Mouse (Mus musculus) thymus, postnatal 10 days (tissue): Measurements from ENCODE around the gene C2cd4a.

ENCODE experiments used
- DNase-seq, 2 experiments: peaks; one replicate each; pipeline ENCODE4 v3.0.0; 2021; ENCODE audit warnings: low spot score in 2 of 2

C2cd4a gene

GRCm38 (mm10) chr9:67792405-67792804 lies 39.7 kb downstream of the C2cd4a start:
- no peak for DNase-seq

DNA sequence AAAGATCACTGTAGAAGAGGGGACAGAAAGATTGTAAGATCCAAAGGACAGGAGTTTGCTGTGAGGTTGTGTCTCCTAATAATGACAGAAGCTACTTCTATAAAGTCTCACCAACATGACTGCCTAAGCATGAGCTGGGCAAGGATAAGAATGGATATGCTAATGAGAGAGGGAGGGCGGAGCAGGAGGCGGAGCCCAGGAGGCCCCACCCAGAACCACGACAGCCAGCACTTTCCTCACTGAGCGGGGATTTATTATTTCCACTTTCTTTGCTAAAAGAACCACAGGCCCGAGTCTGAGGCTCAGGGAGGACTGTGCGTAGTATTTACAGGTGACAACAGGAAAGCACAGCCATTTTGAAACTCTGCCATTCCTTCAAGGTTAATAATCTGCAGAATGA lies 44.5 kb downstream of the C2cd4a start:
- no peak for DNase-seq

GRCm38 (mm10) chr9:67786311-67786710 lies 45.8 kb downstream of the C2cd4a start:
- no peak for DNase-seq

- DNase-seq = peak in 1 of 2 experiments; percentile 28
Measured at GRCm38 (mm10) chr9:67783925-67784324, 48.2 kb downstream of the C2cd4a start.

DNA sequence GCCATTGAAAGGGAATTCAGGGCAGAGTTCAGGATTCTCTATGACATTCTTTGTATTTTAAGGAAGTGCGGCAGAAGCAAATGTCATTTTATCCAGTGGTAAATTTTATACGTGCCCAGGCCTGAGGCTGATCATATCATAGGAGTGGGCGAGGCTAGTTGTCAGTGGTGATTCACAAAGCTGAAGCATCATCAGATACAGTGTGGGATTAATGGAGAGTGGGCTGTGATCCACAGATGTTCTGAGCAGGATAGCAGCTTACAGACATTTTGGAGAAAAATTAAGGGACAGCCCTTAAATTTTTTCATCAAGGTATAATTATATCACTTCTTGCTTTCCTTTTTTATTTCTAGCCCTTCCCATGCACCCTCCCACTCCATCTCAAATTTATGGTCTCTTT lies 48.7 kb downstream of the C2cd4a start:
- no peak for DNase-seq

DNA sequence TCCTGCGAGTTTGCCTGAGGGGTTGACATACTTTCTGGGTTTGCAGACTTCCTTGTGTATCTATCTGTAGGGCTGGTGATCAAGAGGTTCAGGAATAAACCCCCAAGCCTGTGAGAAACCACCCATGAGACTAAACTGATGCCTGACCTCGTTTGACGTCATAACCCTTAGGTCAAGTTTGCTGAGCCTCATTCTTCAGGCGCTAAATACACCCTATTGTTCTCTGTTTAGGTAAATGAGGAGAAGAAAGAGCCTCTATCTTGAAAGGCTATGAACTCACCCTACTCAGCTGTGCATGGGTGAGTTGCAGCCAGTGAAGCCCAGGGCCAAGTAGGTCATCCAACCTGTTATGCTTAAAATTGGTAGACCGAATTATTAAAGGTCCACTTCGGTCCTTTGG lies 49.3 kb downstream of the C2cd4a start:
- no peak for DNase-seq
